Mouse (Mus musculus) forelimb bud, embryonic 11.5 days (tissue): ENCODE data around the gene Dcun1d1.

Experiments
- DNase-seq: peaks from one replicate; pipeline ENCODE4 v3.0.0-alpha.2; 2012; ENCODE audit warnings: low read depth, low spot score

Dcun1d1 gene

GRCm38 (mm10) chr3:35937345-35937744 lies at the start of gene Dcun1d1:
Gene Dcun1d1 (minus strand): TSS chr3:35937445.
- DNase-seq, result no peak

GRCm38 (mm10) chr3:35986266-35986665 lies 49.0 kb upstream of the Dcun1d1 start:
- DNase-seq, result no peak

GRCm38 (mm10) chr3:35973551-35973950 lies 36.3 kb upstream of the Dcun1d1 start:
- peak; percentile 20 for DNase-seq

GRCm38 (mm10) chr3:35972985-35973384 lies 35.7 kb upstream of the Dcun1d1 start:
- DNase-seq, result peak; percentile 14

- no peak for DNase-seq
Observed at GRCm38 (mm10) chr3:35971149-35971548, 33.9 kb upstream of the Dcun1d1 start.

GRCm38 (mm10) chr3:35970441-35970840 lies 33.2 kb upstream of the Dcun1d1 start:
- DNase-seq, result no peak

GRCm38 (mm10) chr3:35967366-35967921 lies 30.2 kb upstream of the Dcun1d1 start:
- DNase-seq, result no peak

- no peak for DNase-seq
Observed at GRCm38 (mm10) chr3:35966493-35966892, 29.2 kb upstream of the Dcun1d1 start.

GRCm38 (mm10) chr3:35964928-35965327 lies 27.7 kb upstream of the Dcun1d1 start:
- no peak for DNase-seq

GRCm38 (mm10) chr3:35963921-35964320 lies 26.7 kb upstream of the Dcun1d1 start:
- no peak for DNase-seq

- DNase-seq, result no peak
Observed at GRCm38 (mm10) chr3:35963401-35963800, 26.2 kb upstream of the Dcun1d1 start.

GRCm38 (mm10) chr3:35962967-35963366 lies 25.7 kb upstream of the Dcun1d1 start:
- no peak for DNase-seq

- DNase-seq, result no peak
Observed at GRCm38 (mm10) chr3:35957230-35957629, 20.0 kb upstream of the Dcun1d1 start.

- no peak for DNase-seq
Observed at GRCm38 (mm10) chr3:35954901-35955575, 17.8 kb upstream of the Dcun1d1 start.

- no peak for DNase-seq
Observed at GRCm38 (mm10) chr3:35953816-35954215, 16.6 kb upstream of the Dcun1d1 start.

- peak; percentile 9 for DNase-seq
Observed at GRCm38 (mm10) chr3:35953184-35953583, 15.9 kb upstream of the Dcun1d1 start.

- DNase-seq, result no peak
Observed at GRCm38 (mm10) chr3:35948197-35948596, 11.0 kb upstream of the Dcun1d1 start.

GRCm38 (mm10) chr3:35940520-35941135 lies 3.4 kb upstream of the Dcun1d1 start:
- DNase-seq, result no peak

GRCm38 (mm10) chr3:35940047-35940446 lies 2.8 kb upstream of the Dcun1d1 start:
- no peak for DNase-seq

- peak; percentile 59 for DNase-seq
Observed at GRCm38 (mm10) chr3:35933405-35933777, 3.9 kb downstream of the Dcun1d1 start.

- DNase-seq, result peak; percentile 45
Observed at GRCm38 (mm10) chr3:35932735-35933404, 4.4 kb downstream of the Dcun1d1 start.

- DNase-seq, result peak; percentile 43
Observed at GRCm38 (mm10) chr3:35931896-35932727, 5.1 kb downstream of the Dcun1d1 start.
